Mouse (Mus musculus): ENCODE measurements around the gene Vtcn1. TPM values are rescaled to one million over a fixed set of nuclear protein-coding genes. Genes with fewer than 3 reads are reported as not detected.

Vtcn1 gene
- polyA plus RNA-seq, 1 experiment, result not detected

- no peak overlapping the region for H3K4me3 ChIP-seq (replicated peaks; ENCODE audit: control insufficient read depth, low read depth, low read length)
- H3K4me1 ChIP-seq (ENCODE audit: control insufficient read depth, insufficient read depth, low read length), result peaks cover 2% of the 10 kb centered on the region; the same call in 1 of the 2 replicates
- no peak for TF ChIP-seq CTCF (IDR thresholded peaks at IDR 0.05; ENCODE audit: control insufficient read depth, insufficient read depth, low read length)
- TF ChIP-seq POLR2A (IDR thresholded peaks at IDR 0.05; ENCODE audit: borderline replicate concordance, control insufficient read depth, low read depth, low read length), result no peak
- WGBS, result 3% methylated on average over 7 of the region's 7 CpGs
- no peak overlapping the region for H3K27ac ChIP-seq (ENCODE audit: control insufficient read depth, insufficient read depth, low read depth, low read length, poor library complexity)
Measured at GRCm38 (mm10) chr3:100916844-100917243, 91.6 kb downstream of the Vtcn1 start.

- TF ChIP-seq POLR2A (IDR thresholded peaks at IDR 0.05; ENCODE audit: borderline replicate concordance, control insufficient read depth, low read depth, low read length), result no peak
- TF ChIP-seq CTCF (IDR thresholded peaks at IDR 0.05; ENCODE audit: control insufficient read depth, insufficient read depth, low read length), result no peak
- WGBS, result 12% methylated on average over 9 of the region's 9 CpGs
- no peak overlapping the region for H3K27ac ChIP-seq (ENCODE audit: control insufficient read depth, insufficient read depth, low read depth, low read length, poor library complexity)
- H3K4me3 ChIP-seq (replicated peaks; ENCODE audit: control insufficient read depth, low read depth, low read length), result peak overlapping the region; percentile 65
- peaks cover 4% of the 10 kb centered on the region; the same call in 1 of the 2 replicates for H3K4me1 ChIP-seq (ENCODE audit: control insufficient read depth, insufficient read depth, low read length)
Measured at GRCm38 (mm10) chr3:100920611-100921140, 95.4 kb downstream of the Vtcn1 start.

- WGBS, result under 1% methylated on average over 39 of the region's 39 CpGs
Measured at GRCm38 (mm10) chr3:100921825-100922505, 96.7 kb downstream of the Vtcn1 start, which contains the start of gene Trim45. TSS of gene Trim45 (plus strand) at chr3:100922202.

GRCm38 (mm10) chr3:100922506-100923375 is 97.5 kb downstream of the Vtcn1 start:
- 25% methylated on average over 28 of the region's 28 CpGs for WGBS
- TF ChIP-seq CTCF (IDR thresholded peaks at IDR 0.05; ENCODE audit: control insufficient read depth, insufficient read depth, low read length) (no peak), POLR2A (IDR thresholded peaks at IDR 0.05; ENCODE audit: borderline replicate concordance, control insufficient read depth, low read depth, low read length) (no peak)
- H3K27ac ChIP-seq (ENCODE audit: control insufficient read depth, insufficient read depth, low read depth, low read length, poor library complexity), result no peak overlapping the region

More at GRCm38 (mm10) chr3:100921825-100922505, 96.7 kb downstream of the Vtcn1 start, which contains the start of gene Trim45:
- peak; percentile 61; the same call in 1 of the 2 replicates for TF ChIP-seq POLR2A (IDR thresholded peaks at IDR 0.05; ENCODE audit: borderline replicate concordance, control insufficient read depth, low read depth, low read length)
- TF ChIP-seq CTCF (IDR thresholded peaks at IDR 0.05; ENCODE audit: control insufficient read depth, insufficient read depth, low read length), result no peak
- H3K27ac ChIP-seq (ENCODE audit: control insufficient read depth, insufficient read depth, low read depth, low read length, poor library complexity), result peak within 1 kb of the TSS; percentile 35
- peak within 1 kb of the TSS; percentile 77 for H3K4me3 ChIP-seq (replicated peaks; ENCODE audit: control insufficient read depth, low read depth, low read length)
- H3K4me1 ChIP-seq (ENCODE audit: control insufficient read depth, insufficient read depth, low read length), result peaks cover 3% of the 10 kb centered on the region; the same call in 1 of the 2 replicates

GRCm38 (mm10) chr3:100924065-100924732 is 98.9 kb downstream of the Vtcn1 start:
- WGBS, result 61% methylated on average over 6 of the region's 6 CpGs
- H3K4me3 ChIP-seq (replicated peaks; ENCODE audit: control insufficient read depth, low read depth, low read length), result no peak overlapping the region
- peaks cover 2% of the 10 kb centered on the region; the same call in 1 of the 2 replicates for H3K4me1 ChIP-seq (ENCODE audit: control insufficient read depth, insufficient read depth, low read length)
- TF ChIP-seq CTCF (IDR thresholded peaks at IDR 0.05; ENCODE audit: control insufficient read depth, insufficient read depth, low read length), result no peak
- TF ChIP-seq POLR2A (IDR thresholded peaks at IDR 0.05; ENCODE audit: borderline replicate concordance, control insufficient read depth, low read depth, low read length), result no peak
- no peak overlapping the region for H3K27ac ChIP-seq (ENCODE audit: control insufficient read depth, insufficient read depth, low read depth, low read length, poor library complexity)

More at GRCm38 (mm10) chr3:100922506-100923375, 97.5 kb downstream of the Vtcn1 start:
- peaks cover 2% of the 10 kb centered on the region; the same call in 1 of the 2 replicates for H3K4me1 ChIP-seq (ENCODE audit: control insufficient read depth, insufficient read depth, low read length)
- H3K4me3 ChIP-seq (replicated peaks; ENCODE audit: control insufficient read depth, low read depth, low read length), result peak overlapping the region; percentile 77

GRCm38 (mm10) chr3:100925176-100925575 is 99.9 kb downstream of the Vtcn1 start:
- 71% methylated on average over 16 of the region's 16 CpGs for WGBS
- no peak for TF ChIP-seq CTCF (IDR thresholded peaks at IDR 0.05; ENCODE audit: control insufficient read depth, insufficient read depth, low read length)
- no peak for TF ChIP-seq POLR2A (IDR thresholded peaks at IDR 0.05; ENCODE audit: borderline replicate concordance, control insufficient read depth, low read depth, low read length)
- Histone ChIP-seq H3K4me3 (replicated peaks; ENCODE audit: control insufficient read depth, low read depth, low read length) (peak overlapping the region; percentile 44), H3K4me1 (ENCODE audit: control insufficient read depth, insufficient read depth, low read length) (peaks cover 2% of the 10 kb centered on the region; the same call in 1 of the 2 replicates), H3K27ac (ENCODE audit: control insufficient read depth, insufficient read depth, low read depth, low read length, poor library complexity) (0 out of 2 replicates have a peak overlapping the region, but pooled peaks have one; percentile 12)

GRCm38 (mm10) chr3:100931332-100932076 is 106.2 kb downstream of the Vtcn1 start:
- 87% methylated on average over 23 of the region's 23 CpGs for WGBS
- no peak overlapping the region for H3K4me3 ChIP-seq (replicated peaks; ENCODE audit: control insufficient read depth, low read depth, low read length)
- TF ChIP-seq POLR2A (IDR thresholded peaks at IDR 0.05; ENCODE audit: borderline replicate concordance, control insufficient read depth, low read depth, low read length) (no peak), CTCF (IDR thresholded peaks at IDR 0.05; ENCODE audit: control insufficient read depth, insufficient read depth, low read length) (no peak)
- H3K4me1 ChIP-seq (ENCODE audit: control insufficient read depth, insufficient read depth, low read length), result peaks cover 1% of the 10 kb centered on the region
- H3K27ac ChIP-seq (ENCODE audit: control insufficient read depth, insufficient read depth, low read depth, low read length, poor library complexity), result no peak overlapping the region

All from bone marrow, adult 2 months (tissue).